Mouse (Mus musculus) frontal cortex, postnatal 14 days (tissue): ENCODE measurements around the gene Nfkbia.
A peak's percentile ranks its signal among the peaks of the same experiment; 100 is the strongest.

Source experiments
- DNase-seq, 2 experiments: peaks; one replicate each; pipeline ENCODE4 v3.0.0; 2022; ENCODE audit warnings: low spot score in 2 of 2

Gene Nfkbia

DNA sequence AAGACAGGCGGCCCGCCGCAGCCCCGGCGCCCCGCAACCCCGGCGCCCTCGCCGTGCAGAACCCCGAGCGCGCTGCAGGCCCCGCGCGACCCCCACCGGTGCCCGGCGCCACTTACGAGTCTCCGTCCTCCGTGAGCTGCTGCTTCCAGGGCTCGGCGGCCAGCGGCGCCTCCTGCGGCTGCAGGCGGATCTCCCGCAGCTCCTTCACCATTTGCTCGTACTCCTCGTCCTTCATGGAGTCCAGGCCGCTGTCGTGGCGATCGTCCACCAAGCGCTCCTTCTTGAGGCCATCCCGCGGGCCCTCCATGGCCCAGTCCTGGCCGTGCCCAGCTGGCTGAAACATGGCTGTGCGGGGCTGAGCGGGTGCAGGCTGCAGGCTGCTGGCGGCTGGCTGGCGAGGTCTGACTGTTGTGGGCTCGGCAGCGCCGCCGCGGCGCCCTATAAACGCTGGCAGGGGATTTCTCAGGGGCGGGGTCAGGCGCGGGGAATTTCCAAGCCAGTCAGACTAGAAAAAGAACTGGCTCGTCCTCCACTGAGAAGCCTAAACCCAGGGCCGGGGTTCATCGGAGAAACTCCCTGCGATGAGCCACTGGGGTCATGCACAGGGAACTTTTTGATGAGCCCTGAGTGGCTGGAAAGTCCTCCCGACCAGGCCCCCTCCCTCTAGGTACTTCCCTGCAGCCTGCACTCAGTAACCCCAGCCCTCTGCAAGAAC lies at the start of gene Nfkbia:
TSS of gene Nfkbia (minus strand) at position 464 of the 715 bp plus-strand sequence.
- peak; percentile 79 to 83 for DNase-seq

DNA sequence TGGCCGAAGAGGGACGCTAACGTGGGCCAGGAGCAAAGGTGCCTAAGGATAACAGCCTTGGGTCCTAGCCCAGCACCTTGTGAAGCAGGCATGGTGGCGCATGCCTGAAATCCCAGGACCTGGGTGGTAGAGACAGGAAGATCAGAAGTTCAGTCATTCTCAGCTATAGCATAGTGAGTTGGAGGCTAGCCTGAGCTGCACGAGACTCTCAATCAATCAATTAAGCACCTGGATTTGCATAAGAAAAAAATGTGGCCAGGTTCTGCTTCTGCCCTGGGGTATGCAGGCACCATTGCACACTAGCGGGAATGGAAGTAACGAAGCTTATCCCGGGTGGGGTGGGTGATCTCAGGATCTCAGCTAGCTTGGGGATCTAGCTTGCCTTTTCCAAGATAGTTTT lies 46.7 kb upstream of the Nfkbia start:
- no peak for DNase-seq

DNA sequence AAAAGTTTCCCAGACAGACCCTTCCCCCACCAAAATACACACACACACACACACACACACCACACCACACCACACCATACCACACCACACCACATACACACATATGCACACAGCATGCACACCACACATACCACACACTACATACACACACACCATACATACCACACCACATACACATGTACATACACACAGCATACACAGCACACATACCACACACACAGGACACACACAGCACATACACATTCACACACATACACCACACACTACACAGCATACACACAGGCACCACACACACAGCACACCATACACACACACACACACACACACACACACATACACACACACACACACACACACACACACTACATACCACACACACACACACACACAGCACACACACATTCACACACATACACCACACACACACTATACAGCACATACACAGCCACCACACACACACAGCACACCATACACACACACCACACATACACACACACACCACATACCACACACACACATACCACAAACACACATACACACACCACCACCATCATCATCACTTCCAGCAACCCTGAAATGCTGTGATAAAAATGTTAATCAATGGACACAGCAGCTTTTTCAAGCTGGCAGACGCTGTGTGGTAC lies 46.0 kb upstream of the Nfkbia start:
- DNase-seq: no peak

DNA sequence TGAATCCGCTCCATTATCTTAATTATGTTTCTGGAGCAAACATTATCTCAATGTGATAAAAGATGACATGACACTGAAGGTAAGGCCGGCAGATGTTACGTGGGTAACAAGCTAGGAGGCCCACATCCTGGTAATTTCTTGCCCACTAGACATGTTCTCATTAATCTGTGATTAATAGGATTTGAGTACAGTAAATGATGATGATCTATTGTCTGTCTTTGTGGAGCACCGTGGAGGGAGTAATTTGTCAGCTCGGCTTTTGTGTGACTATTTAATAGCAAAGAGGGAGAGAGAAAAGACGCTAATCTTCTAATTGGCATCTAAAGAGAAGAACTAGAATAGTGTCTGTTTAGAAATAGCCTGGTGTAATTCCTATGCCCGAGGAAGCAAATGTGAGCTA lies 45.3 kb upstream of the Nfkbia start:
- no peak for DNase-seq

DNA sequence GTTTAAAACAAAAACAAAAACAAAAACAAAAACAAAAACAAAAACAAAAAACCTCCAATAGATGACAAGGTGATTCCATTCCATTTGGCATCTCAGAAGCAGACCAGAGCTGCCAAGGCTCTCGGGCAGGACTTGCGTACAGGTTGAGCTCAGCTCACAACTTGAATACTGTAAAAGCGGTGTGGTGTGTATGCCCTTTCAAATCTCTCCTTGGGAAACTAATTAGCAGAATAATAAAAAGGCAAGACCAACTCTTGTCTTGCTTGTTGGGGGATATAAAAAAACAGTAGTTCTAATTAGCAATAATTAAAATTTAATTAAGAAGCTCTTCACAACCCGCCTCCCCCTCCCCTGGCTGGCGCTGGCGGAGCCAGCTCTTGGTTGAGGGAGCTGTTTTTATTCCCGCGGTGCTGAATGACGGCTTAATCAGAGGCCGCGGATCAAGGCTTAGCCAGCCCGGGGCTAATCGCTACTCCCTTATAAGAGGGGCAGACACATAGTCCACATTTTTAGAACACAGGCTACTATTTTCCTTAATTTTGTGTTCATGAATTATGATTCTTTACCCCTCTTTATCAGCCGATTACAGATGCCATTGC lies 44.2 kb upstream of the Nfkbia start:
- no peak for DNase-seq

DNA sequence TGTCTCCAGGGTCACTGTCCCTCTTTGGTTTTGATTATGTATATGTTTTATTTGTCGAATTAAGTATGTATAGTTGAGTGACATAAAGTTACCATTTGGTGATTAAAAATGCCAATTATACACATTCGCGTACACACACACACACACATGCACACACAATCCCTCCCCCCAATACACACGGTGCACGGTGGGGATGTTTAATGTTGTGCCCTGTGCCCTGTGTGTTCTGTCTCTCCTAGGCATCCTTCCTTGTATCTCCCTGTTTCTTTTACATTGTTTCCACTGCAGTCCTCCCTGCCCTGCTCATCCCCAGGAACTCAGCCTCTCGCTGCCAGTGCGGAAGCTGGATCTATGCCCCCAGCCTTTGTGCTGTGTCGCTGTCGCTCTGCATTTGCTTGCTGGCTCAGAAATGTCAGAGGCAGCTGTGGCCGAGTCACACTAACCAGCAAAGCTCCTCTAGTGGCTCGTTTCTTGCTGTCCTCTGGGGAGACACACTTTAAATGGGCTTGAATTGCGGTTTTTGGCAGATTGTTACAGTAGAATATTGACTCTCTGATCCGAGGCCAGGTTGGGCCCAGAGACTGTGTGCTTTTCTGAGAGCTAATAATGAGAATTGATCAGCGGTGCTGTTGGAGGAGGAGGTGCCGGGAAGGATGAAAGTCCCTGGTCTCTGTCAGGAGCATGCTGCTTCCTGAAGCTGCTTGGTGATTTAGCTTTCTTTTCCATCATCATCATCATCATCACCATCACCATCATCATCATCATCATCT lies 34.7 kb upstream of the Nfkbia start:
- no peak for DNase-seq

DNA sequence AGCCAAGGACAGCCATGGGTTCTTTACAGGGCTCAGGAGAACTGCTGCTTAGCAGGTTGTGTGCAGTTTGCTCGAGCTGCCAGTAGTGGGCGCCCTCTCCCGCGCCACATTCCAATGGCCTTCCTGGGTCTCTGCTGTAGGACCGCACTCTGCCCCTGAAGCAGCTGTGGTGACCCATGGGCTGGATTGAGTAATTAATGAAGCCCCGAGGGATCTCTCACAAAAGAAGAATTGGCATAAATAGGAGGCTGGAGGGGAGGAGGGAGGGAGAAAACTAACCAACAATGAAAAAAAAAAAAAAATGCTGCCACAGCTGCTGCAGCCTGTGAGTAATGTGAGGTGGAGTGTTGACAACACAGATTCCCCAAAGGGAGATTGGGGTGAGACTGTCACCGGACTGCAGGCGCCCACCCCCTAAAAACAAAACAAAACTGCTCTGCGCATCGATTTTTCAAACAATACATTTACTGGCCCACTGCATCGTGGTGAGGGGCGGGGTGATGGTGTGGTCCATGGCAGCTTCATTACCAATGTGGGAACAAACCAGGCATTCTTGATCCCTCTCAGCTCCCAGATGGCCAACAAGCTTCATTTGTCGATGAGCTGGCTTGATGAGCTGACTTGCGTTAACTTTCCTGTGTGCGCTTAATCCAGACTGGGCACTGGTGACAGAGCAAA lies 25.8 kb upstream of the Nfkbia start:
- DNase-seq: peak in 1 of 2 experiments; percentile 40

DNA sequence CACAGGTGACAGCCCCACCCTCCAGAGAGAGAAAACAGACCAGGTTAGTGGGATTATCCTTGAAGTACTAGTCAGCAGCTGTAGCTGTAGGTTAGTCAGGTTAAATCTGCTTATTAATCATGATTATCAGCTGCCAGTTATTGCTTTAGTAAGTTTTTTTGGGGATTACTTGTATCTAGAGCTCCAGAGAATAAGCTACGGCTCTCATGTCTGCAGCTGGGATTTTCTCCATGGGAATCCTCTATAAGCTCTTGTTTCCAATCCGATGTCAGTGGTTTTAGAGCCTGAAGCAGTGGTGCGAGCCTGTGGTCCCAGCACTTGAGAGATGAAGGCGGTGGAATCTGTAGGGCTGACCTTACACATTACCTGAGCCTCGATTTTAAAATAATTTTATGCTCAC lies 16.4 kb upstream of the Nfkbia start:
- no peak for DNase-seq

DNA sequence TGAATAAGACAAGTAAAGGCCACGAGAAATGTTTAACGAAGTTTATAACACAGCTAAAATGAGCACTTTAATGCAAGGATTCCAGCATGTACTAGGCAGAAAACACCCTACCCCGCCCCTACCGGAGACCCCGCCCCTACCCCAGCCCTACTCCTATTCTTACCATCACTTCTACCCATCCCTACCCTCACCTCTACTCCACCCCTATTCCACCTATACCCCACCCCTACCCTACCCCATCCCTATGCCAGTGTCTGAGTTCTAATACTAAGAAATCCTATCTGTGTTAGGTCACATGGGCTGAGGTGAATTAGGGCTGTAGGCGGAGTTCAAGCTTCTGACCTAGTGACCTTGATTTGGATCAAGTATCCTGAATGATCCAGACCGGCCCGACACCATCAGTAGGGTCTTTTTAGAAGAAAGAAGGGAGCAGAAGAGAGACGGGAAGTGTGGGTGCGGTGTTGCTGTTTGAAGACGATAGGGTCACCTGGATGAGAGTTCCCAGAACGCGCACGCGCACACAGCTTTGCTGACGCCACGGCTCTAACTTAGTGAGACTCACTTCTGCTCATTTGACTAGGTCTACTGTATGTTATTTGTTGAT lies 15.0 kb upstream of the Nfkbia start:
- DNase-seq: no peak

DNA sequence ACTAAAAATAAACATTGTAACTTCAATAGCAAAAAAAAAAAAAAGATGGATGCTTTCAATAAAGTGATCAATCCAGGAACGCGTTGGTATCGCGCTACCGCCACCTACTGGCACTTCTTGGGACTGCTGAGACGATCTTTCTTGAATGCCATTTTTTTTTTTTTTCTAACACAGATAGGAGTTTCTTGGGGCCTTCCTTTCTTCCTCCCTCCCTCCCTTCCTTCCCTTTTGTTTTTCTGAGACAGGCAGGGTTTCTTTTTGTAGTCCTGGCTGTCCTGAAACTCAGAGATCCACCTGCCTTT lies 13.5 kb upstream of the Nfkbia start:
- peak in 1 of 2 experiments; percentile 48 for DNase-seq

DNA sequence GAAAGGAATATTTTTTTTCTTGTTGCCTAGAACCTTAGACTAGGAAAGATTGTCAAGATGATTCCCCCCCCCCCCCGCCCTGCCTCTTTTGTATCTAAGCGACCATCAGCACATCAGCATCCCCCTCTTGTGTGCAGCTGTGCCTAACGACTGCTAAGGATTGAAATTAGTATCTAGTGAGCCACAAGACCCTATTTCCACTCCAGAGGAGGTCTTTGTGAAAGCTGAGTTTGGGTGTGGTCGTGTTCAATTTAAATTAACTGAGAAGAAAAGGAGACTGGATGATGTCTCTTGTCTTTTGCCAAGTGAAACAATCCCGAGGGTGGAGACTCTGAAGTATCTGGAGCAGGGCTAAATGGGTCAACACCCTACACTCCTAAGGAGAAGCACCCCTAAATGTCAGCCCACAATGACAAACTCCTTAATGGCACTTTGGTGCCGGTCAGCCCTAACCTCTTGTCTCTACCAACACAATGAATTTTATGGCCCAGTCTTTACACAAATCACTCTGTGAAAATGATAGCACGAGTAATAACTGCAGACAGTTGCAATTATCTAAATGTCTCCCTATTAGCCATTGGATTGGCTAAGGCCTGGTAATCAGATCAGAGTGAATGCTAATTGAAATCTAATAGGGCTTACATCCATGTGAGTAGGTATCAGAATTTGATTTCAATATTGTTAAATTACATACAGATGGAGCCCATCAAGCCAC lies 13.0 kb upstream of the Nfkbia start:
- no peak for DNase-seq

DNA sequence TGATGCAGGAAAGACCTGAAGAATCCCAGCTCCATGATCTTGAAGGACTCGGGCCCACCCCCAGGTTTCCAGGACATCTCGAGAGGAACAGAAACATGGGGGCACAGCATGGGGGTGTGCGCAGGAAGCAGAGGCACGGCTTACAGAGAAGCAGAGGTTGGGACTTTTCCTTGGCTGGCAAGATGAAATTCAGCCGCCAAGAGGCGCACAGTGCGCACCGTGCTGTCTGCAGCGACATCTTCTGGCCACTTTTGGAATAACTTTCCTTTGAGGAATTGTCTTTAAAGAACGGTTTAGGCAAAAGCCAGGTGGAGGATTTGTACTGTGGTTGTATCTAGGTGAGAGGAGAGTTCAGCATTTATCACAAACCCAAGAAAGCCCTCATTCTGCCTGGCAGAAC lies 6.6 kb upstream of the Nfkbia start:
- DNase-seq: peak; percentile 41 to 78

DNA sequence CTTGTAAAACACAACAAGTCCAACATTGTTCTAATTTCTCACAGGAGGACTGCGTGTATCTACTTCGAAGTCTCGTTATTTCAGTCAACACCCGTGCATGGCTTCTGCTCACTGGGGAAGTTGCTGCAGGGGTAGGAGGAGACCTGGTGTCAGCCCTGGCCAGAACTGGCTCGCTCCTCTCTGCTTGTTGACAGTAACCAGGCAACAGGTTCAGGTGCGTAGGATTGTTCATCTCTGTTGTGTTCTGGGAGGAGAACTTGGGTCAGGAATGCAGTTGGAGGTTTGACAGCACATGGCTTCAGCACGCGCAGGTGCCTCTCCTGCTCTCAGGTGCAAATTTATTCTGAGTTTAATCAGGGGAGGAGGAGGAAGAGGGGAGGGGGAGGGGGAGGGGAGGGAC lies 5.3 kb upstream of the Nfkbia start:
- no peak for DNase-seq

DNA sequence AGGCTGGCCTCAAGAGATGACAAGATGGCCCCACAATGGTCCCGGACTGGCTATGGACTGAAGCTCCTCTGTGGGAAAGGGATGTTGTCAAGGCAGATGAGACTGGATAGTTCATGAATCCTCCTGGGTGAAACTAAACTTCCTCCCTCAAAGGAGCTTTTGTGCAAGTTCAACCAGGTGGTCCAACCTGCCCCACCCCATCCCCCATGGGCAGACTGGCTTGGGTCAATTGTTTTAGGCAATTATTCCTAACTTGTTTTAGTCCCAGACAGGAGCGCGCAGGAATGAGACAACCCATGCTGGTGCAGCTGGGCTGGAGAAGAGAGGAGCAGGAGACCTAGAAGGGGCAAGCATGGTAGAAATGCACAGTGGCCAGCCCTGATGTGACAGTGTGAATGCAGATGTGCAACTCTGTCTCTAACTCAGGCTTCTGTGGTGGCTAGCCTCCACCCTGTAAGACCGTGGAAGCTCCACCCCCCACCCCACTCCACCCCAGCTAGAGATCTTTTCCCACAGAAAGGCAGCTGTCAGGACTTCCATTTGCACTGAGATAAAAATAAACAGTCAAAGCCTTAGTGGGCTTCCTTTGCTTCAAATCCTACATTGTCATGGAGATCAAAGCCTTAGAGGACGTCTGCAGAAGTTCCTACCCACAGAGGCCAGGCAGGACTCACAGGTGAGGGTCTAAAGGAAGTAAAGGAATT lies 3.6 kb upstream of the Nfkbia start:
- no peak for DNase-seq

DNA sequence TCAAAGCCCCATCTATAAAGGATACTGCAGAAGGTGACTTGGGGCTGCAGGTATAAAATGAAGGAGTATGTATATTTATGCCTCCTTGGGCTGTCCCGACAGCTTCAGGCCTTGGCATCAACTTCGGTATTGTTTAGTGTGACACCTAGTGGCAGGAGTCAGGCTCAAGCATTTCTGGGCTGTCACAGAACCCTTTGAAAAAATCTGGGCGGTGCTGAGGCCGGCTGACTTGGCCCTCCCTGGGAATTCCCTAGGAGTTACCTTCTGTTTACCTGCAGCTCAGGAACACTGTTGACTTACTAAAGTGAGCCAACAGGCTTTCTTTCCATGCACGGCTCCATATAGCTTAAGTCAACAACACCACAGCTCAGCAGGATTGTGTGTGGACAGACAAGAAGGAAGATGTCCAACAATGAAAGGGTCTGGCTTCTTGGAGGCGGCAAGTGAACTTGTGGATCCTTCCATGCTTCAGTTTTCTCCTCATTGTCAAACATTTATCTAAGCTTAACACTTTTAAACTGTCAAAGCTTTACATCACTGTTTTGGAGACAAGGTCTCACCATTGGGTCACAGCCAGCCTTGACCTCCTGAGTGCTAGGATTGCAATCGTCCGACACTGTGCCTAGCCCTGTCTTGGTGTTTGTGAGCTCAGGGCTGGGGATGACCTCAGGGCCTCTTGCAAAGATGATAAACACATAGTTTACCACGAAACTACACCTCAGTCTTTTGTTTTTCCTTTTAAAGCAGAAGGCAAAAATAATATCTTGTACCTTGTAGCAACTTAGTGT lies 2.9 kb upstream of the Nfkbia start:
- DNase-seq: peak in 1 of 2 experiments; percentile 43

DNA sequence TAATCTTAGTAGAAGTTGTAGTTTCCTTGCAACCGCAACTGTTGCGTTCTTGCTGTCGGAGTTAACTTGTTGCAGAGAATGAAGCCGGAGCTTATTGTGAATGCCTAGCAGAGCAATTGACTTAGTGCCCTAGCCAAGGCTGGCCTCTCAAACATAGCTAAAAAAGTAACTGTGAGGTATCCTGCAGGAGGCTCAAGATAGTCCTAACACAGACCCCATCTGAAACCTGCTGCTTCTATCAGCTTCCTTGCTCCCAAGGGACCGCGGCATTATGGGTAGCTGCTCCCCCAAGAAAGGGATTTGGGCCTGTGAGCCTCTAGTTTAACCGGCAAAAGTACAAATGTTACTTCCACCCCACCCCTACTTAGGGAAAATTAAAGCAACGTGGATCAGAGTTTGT lies 934 bp upstream of the Nfkbia start:
- DNase-seq: no peak

DNA sequence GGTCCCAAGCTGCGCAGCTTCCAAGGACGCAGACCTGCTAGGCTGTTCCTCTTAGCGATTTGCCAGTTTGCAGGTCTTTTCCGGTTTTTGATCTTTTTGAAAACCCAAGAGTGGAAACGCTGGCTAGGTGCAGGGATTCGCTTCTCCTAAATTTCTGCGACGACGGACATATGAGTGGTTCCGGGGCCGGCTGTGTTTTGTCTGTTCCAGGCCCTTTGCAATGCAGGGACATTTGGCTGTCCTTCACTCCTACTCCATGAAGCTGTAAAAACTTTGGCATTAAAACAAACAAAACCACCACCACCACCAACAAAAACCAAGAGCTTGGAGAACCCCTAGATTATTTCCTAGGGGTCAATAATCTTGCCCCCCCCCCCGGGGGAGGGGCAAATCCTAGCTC lies 494 bp upstream of the Nfkbia start:
- no peak for DNase-seq

DNA sequence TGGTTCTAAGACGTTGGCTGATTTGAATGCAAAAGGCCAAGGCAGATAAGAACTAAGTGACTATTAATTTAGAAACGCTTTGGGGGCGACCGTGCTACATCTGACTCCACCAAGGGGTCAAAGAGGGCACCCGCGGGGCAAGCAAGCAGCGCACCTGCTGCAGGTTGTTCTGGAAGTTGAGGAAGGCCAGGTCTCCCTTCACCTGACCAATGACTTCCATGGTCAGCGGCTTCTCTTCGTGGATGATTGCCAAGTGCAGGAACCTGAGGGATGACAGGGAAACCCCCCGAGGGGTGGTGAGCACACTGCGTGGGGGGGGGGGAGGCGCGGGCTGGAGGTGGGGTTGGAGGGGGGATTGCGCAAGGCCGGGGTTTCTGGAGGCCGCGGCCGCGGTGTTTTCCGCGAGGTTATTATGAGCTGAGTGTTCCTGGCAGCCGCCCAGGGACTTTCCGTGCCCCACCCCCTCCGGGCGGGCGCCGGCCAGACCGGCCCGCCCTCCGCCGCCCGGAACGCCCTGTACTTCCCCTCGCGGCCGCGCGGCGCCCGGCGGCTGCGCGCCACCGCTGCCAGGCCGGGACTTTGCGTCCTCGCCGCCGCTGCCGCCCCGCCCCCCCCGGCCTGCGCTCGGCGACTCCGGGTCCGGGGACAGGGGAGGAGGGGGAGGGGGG lies 797 bp downstream of the Nfkbia start:
- peak; percentile 76 to 78 for DNase-seq
